Mouse (Mus musculus) G1E (cell line): ENCODE measurements around the gene Tshz2. TPM values are rescaled to one million over a fixed set of nuclear protein-coding genes. Genes with fewer than 3 reads are reported as not detected.

Experiments
- ATAC-seq: 2 replicates; pipeline ENCODE4 v1.8.0; 2016; ENCODE audit warnings: mild to moderate bottlenecking; ENCODE audit not compliant: insufficient number of reproducible peaks, poor library complexity, low FRiP score, severe bottlenecking; ENCODE audit errors: extremely low read depth
- DNase-seq: peaks from one replicate; pipeline ENCODE4 v3.0.0; 2012; ENCODE audit warnings: low spot score
- H3K27me3 ChIP-seq: 2 replicates; pipeline ENCODE4 v1.6.1; 2012; ENCODE audit warnings: mild to moderate bottlenecking, low read length, inconsistent platforms; ENCODE audit not compliant: insufficient read depth
- H3K36me3 ChIP-seq: replicated peaks from 2 replicates; pipeline ENCODE3; 2012; ENCODE audit warnings: mild to moderate bottlenecking, inconsistent platforms
- H3K4me1 ChIP-seq: 2 replicates; pipeline ENCODE4 v1.6.1; 2012; ENCODE audit warnings: low read depth, low read length, inconsistent platforms, mixed read lengths; ENCODE audit not compliant: insufficient read depth
- H3K4me3 ChIP-seq: 2 replicates; pipeline ENCODE4 v1.5.1; 2012; ENCODE audit warnings: low read depth, mild to moderate bottlenecking, inconsistent platforms, low read length, moderate library complexity, mixed read lengths
- H3K9me3 ChIP-seq: replicated peaks from 2 replicates; pipeline ENCODE4 v1.6.1; 2012; ENCODE audit warnings: inconsistent platforms
- CTCF ChIP-seq: IDR thresholded peaks from 2 replicates; pipeline ENCODE4 v1.5.1; 2012; ENCODE audit warnings: low read depth, low read length, inconsistent platforms, mixed read lengths
- GATA1 ChIP-seq: IDR thresholded peaks from 2 replicates; pipeline ENCODE4 v1.6.1; 2012; ENCODE audit warnings: borderline replicate concordance, low read length, inconsistent platforms, mixed read lengths
- GATA2 ChIP-seq: IDR thresholded peaks from 2 replicates; pipeline ENCODE4 v1.6.1; 2012; ENCODE audit warnings: low read depth, low read length, inconsistent platforms, borderline replicate concordance
- POLR2AphosphoS5 ChIP-seq: IDR thresholded peaks from 2 replicates; pipeline ENCODE4 v1.6.1; 2012; ENCODE audit warnings: low read depth, low read length, inconsistent platforms; ENCODE audit not compliant: insufficient replicate concordance
- TAL1 ChIP-seq: conservative IDR thresholded peaks from 2 replicates; pipeline ENCODE4 v1.6.1; 2012; ENCODE audit warnings: low read depth, low read length, inconsistent platforms, mixed read lengths
- polyA plus RNA-seq: library from polyadenylated mRNA; stranded (reverse); fragments of >175 nt; gene quantifications from 2 replicates; pipeline ENCODE4 v1.2.3, GENCODE M21; 2012
- total RNA-seq, 2 experiments: library from RNA; stranded (forward) in 1 of 2; stranded (reverse) in 1 of 2; fragments of 200-1000 nt in 1 of 2; fragments of >200 nt in 1 of 2; fragmentation: Nextera tagmentation in 1 of 2; gene quantifications; 2 replicates each; pipeline ENCODE4 v1.2.3; 2014 to 2017

The Tshz2 gene
- total and polyA plus RNA-seq, 3 experiments = 0.16 TPM; not detected in 2

DNA sequence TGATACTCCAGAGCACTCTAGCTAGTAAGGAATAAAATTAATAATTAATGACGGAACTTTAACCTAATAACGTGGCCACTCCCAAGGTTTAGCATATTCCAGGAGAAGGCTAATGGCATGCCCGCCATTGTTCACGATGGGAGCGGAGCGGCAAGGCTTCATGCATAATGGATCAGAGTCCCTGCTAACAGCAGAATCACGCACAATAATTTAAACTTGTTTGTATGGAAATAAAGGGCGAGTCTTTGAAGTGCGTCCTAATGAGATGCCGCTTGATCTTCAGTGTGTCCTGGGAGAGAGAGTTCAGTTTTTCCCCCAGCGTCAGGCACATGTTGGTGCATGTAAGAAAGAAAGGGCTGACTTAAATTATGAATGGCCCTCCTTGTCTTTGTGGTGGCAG is 376.9 kb downstream of the Tshz2 start:
- no peak for TF ChIP-seq GATA1
- TF ChIP-seq TAL1 = no peak
- TF ChIP-seq POLR2AphosphoS5 = no peak
- no peak for TF ChIP-seq CTCF
- TF ChIP-seq GATA2 = no peak
- no peaks in the 10 kb centered on the region for H3K4me1 ChIP-seq
- ATAC-seq = no peak
- H3K4me3 ChIP-seq = no peak overlapping the region
- DNase-seq = no peak
- H3K27me3 ChIP-seq = no peaks in the 10 kb centered on the region
- H3K36me3 ChIP-seq = no peaks in the 10 kb centered on the region
- H3K9me3 ChIP-seq = peaks cover 81% of the 10 kb centered on the region

GRCm38 (mm10) chr2:170011858-170012257 is 379.0 kb downstream of the Tshz2 start:
- Histone ChIP-seq H3K36me3 (no peaks in the 10 kb centered on the region), H3K27me3 (no peaks in the 10 kb centered on the region), H3K4me1 (no peaks in the 10 kb centered on the region), H3K9me3 (peaks cover 80% of the 10 kb centered on the region), H3K4me3 (no peak overlapping the region)
- DNase-seq (no peak), ATAC-seq (no peak)
- no peak for TF ChIP-seq POLR2AphosphoS5
- no peak for TF ChIP-seq CTCF
- TF ChIP-seq GATA1 = no peak
- no peak for TF ChIP-seq TAL1
- no peak for TF ChIP-seq GATA2

DNA sequence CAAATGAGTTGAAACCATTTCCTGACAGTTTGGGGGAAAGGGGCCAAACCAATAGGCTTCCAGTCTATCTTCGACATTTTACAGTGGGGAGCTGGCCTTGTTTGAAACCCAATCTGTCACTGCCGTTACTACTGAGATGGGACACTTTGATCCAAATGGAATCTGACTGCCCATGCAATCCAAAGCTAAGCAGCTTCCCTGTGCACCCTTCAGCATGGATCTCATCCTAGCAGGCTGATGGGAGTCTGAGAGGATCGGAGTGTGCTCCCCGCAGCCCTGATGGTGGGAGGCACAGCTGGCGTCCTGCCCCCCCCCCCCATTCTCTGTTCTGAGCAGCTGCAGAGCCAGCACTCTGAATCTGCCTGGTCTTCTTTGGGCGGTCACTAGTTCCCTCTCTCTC is 384.5 kb downstream of the Tshz2 start:
- H3K27me3 ChIP-seq = no peaks in the 10 kb centered on the region
- TF ChIP-seq POLR2AphosphoS5 (no peak), GATA1 (no peak), TAL1 (no peak), GATA2 (no peak), CTCF (no peak)
- no peak overlapping the region for H3K4me3 ChIP-seq
- H3K36me3 ChIP-seq = no peaks in the 10 kb centered on the region
- DNase-seq (no peak), ATAC-seq (no peak)
- H3K4me1 ChIP-seq = no peaks in the 10 kb centered on the region
- H3K9me3 ChIP-seq = peaks cover 84% of the 10 kb centered on the region

DNA sequence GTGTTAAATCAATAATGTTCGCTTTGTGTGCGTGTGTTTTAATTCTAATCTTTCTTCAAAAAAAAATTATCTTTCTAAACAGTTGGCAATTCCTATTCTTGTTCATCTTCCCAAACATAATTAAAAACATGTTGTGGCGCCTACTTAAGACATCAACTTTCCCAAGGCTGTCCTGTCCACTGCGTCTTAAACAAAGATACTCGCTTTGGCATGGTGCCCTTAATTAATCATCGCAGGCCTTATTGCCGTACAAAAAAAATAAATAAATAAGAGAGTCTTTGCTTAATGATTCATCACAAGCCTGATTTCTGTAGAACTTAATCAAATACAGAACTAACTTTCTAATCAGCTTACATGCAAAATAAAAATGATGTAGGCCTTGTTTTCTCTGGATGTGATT is 385.1 kb downstream of the Tshz2 start:
- no peak overlapping the region for H3K4me3 ChIP-seq
- H3K9me3 ChIP-seq = peaks cover 88% of the 10 kb centered on the region
- no peak for DNase-seq
- H3K27me3 ChIP-seq = no peaks in the 10 kb centered on the region
- no peak for ATAC-seq
- no peaks in the 10 kb centered on the region for H3K36me3 ChIP-seq
- TF ChIP-seq TAL1 (no peak), GATA1 (no peak), CTCF (no peak), GATA2 (no peak), POLR2AphosphoS5 (no peak)
- no peaks in the 10 kb centered on the region for H3K4me1 ChIP-seq

DNA sequence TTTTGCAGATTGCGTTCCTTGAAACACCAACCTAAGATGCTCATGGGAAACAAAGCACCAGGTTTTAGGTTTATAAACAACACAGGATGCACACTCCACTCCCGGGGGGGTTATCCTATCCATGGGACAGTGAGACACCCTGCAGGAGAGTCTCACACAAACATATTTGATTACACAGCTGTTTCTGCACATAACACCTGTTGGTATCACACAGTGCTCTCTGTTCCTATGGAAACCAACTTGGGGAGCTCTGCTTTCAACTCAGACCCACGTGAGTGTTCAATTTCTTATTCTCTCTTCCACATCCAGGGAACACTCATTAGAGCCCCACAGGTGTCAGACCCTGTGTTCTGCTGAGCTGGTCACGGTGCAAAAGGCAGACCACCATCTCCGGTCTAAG is 390.1 kb downstream of the Tshz2 start:
- Histone ChIP-seq H3K36me3 (no peaks in the 10 kb centered on the region), H3K4me1 (no peaks in the 10 kb centered on the region), H3K9me3 (peaks cover 85% of the 10 kb centered on the region), H3K27me3 (no peaks in the 10 kb centered on the region), H3K4me3 (no peak overlapping the region)
- TF ChIP-seq CTCF (no peak), TAL1 (no peak), GATA1 (no peak), POLR2AphosphoS5 (no peak), GATA2 (no peak)
- DNase-seq = no peak
- no peak for ATAC-seq

DNA sequence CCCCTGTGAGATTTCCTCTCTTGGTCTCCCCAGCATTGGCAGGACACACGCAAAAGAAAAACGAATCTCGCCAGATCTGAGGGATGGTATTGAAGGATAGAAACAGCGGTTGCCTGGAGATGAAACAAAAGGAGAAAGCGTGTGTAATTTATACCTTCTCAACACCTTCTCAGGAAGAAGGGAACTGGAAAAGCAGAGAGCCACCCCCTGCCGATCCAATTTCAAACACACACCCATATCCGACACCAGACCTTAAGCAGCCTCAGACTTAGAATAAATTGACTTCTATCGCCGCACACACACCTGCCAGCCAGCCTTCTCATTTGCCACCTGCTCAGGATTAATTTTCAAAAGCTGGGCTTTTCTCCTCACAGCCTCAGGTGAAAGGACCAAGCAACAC is 390.9 kb downstream of the Tshz2 start:
- H3K36me3 ChIP-seq = no peaks in the 10 kb centered on the region
- no peaks in the 10 kb centered on the region for H3K4me1 ChIP-seq
- no peak for ATAC-seq
- DNase-seq = no peak
- H3K9me3 ChIP-seq = peaks cover 80% of the 10 kb centered on the region
- H3K4me3 ChIP-seq = no peak overlapping the region
- H3K27me3 ChIP-seq = no peaks in the 10 kb centered on the region
- TF ChIP-seq GATA2 (no peak), TAL1 (no peak), CTCF (no peak), POLR2AphosphoS5 (no peak), GATA1 (no peak)

GRCm38 (mm10) chr2:170024939-170025338 is 392.1 kb downstream of the Tshz2 start:
- TF ChIP-seq GATA1 (no peak), GATA2 (no peak), CTCF (no peak), TAL1 (no peak), POLR2AphosphoS5 (no peak)
- ATAC-seq (no peak), DNase-seq (no peak)
- Histone ChIP-seq H3K27me3 (no peaks in the 10 kb centered on the region), H3K9me3 (peaks cover 77% of the 10 kb centered on the region), H3K36me3 (no peaks in the 10 kb centered on the region), H3K4me1 (no peaks in the 10 kb centered on the region), H3K4me3 (no peak overlapping the region)
